Mouse (Mus musculus) liver, adult 2 months (tissue): ENCODE measurements around the gene Spen.
A peak's percentile ranks its signal among the peaks of the same experiment; 100 is the strongest.

Source experiments
- CTCF ChIP-seq: fragments of 200-500 bp; IDR thresholded peaks from 2 replicates; pipeline ENCODE4 v1.5.1; 2011; ENCODE audit warnings: low read depth, low read length, control low read depth
- POLR2A ChIP-seq: fragments of 200-500 bp; IDR thresholded peaks from 2 replicates; pipeline ENCODE4 v1.6.1; 2011; ENCODE audit warnings: low read length, control low read depth; ENCODE audit not compliant: insufficient read depth; ENCODE audit errors: extremely low read depth

- TF ChIP-seq POLR2A (no peak), CTCF (peak; percentile 40)
Observed at GRCm38 (mm10) chr4:141534947-141535680, 3.3 kb downstream of the Spen start.
